Mouse (Mus musculus) adrenal gland, postnatal 14 days (tissue): ENCODE results near the gene Slc5a11. TPM values are rescaled to one million over a fixed set of nuclear protein-coding genes. Genes with fewer than 3 reads are reported as not detected.

Source experiments
- DNase-seq: peaks from one replicate; pipeline ENCODE4 v3.0.0; 2021; ENCODE audit warnings: mixed read lengths
- total RNA-seq: library from RNA; stranded (reverse); gene quantifications from 2 replicates; pipeline ENCODE4 v1.2.3, GENCODE M21; 2021

Slc5a11 gene
- total RNA-seq, 1 experiment from 2014 or later = not detected

GRCm38 (mm10) chr7:123212316-123212715 lies 2.3 kb upstream of the Slc5a11 start:
- no peak for DNase-seq

GRCm38 (mm10) chr7:123215138-123215537 lies 558 bp downstream of the Slc5a11 start:
- no peak for DNase-seq

DNA sequence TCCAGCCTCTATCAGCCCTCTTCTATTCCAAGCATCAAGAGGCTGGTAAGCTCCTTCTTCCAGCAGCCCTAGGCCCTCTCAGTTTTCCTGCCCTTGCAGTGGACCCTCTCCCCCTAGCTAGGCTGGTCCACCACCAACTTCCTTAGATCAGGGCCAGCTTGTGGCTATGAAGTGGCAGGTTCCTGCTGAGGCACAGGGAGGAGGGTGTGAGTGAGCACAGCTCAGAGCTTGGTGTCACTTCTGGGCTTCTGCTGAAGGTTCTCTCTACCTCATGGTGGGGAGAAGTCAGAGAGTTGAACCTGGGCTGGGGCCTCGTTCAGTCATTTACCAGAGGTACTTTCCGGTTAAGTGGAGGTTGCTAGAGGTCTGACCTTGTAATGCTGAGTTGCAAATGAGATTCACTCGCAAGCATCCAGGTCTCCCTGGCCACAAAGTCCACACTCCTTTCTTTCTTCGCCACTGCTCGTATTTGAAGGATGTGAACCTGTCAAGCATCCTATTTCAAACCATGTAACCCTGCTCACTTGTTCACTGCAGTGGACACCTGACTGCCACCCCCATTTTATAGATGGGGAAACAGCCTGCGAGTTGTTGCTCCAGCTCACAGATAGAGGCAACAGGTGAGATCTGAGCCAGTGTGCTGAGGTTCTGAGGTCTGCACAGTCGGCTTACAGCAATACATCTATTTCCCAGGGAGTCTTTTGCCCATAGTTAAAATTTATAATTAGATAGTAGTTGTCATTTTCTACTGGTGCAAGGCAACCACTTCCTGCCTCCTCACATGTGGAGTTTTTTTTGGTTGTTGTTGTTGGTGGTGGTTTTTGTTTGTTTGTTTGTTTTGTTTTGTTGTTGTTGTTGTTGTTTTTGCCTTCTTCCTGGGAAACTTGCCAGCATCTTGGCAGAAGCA lies 3.1 kb downstream of the Slc5a11 start:
- no peak for DNase-seq

GRCm38 (mm10) chr7:123218620-123219019 lies 4.0 kb downstream of the Slc5a11 start:
- DNase-seq = no peak

GRCm38 (mm10) chr7:123219781-123220632 lies 5.4 kb downstream of the Slc5a11 start:
- DNase-seq = no peak

DNA sequence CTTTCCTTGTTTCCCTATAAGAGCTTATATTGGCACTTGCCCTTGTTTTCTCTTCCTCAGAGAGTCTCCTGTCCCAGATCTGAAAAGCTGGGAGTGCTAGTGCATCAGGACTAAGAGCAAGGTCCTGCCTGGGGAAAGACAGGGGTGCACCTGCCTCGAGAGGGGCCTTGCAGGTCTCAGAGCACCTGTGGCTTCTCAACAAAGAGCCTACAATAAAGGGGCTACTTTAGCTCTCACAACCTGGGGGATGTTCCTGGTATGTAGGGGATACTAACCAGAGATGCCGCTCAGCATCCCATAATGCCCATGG lies 6.0 kb downstream of the Slc5a11 start:
- DNase-seq = no peak

DNA sequence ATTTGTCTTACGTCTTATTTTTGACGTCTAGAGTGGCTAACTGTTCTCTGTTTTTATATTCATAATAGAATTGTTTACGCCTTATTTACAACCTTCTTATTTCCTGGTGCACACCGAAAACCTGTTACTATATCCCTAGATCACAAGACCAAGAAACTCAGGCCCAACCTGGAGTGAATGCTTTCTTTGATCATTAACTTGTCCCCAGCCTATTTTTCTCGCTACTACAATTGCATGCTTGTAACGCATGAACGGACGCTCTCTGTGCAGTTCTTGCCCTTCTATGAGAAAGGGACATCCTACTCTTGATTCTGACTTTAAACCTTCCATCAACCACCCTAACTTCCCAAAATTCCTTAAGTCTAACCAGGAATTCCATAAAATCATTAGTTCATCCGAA lies 9.5 kb downstream of the Slc5a11 start:
- no peak for DNase-seq

DNA sequence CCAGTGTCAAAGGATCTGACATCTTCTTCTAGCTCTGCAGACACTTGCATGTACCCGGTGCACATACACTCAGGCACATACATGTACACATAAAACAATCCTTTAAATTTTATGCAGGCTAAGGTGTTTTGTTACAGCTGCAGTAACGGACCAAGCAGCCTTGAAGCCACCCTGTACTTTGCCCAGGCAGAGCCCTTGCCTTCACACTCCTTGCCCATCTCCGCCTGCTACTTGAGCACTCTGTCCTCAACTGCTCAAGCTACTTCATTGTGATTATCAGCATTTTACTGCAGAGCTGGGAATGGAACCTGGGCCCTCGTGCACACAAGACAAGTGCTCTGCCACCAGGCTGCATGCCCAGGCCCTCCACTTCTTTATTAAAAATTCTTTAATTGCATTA lies 10.6 kb downstream of the Slc5a11 start:
- DNase-seq = no peak

DNA sequence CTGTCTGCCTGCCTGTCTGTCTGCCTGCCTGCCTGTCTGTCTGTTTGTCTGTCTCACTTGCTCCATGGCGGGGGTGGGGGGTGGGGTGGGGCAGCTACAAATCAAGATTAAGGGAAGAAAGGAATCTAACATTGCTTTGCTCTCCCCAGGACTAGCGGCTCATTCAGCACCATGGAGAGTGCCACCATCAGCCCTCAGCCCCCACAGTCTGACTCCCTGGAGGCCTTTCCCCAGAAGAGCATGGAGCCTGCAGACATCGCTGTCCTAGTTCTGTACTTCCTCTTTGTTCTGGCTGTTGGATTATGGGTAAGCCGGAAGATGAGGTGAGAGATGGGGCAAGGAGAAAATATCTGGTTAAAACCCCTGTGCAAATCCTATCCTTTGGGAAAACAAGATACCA lies 20.9 kb downstream of the Slc5a11 start:
- DNase-seq = peak; percentile 71

DNA sequence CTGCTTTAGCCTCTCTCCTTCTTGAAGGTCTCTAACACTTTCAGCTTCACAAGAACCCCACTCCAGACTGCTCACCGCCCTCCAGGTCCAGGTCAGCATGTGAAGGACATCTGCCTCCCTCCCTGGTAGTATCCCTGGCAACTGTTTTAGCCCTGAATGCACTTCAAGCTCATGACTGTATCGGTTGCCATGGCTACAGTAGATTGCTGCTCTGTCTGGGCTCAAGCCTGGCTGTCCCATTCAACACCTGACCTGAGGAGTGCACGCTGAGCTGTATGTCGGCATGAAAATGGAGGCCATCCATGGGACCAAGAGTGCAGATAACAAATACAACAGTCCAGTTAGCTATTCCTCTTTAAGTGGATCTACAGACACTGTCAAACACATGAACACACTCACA lies 24.0 kb downstream of the Slc5a11 start:
- DNase-seq = no peak

DNA sequence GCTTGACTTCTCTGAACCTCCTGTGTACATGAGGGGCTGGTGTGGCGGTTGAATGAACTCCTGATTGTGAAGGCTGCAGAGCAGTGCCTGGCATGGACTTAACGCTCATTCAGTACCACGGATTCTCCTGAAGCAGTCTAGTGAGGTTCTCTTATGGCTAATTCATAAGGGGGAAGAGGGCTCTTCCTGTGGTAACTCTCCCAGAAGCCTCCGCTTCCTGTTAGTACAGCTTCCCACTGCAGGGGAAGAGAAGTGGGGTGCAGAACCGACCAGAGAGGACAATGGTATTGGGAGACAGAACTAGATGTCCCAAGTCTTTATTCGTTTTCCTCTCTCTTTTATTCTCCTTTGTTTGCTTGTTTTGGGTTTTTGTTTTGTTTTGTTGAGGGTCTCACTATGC lies 25.5 kb downstream of the Slc5a11 start:
- DNase-seq = no peak

DNA sequence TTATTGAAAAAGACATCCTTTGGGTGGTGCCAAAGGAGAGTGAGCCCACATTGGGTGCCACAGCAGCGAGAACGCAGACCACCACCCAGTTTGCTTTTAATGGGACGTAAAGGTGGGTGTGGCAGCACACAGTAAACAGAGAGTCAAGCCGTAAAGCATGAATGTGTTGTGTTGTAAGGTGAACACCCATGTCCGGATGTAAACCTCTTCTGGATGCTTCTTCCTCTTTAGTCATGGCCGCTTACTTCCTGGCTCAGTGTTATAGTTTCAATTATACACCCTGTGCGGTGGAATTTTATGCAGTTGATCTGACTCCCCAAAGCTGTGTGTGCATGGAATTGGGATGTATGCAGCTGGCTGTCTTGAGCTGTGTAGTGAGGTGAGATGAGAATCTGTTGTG lies 27.7 kb downstream of the Slc5a11 start:
- DNase-seq = no peak

- no peak for DNase-seq
Observed at GRCm38 (mm10) chr7:123244833-123245232, 30.3 kb downstream of the Slc5a11 start.

DNA sequence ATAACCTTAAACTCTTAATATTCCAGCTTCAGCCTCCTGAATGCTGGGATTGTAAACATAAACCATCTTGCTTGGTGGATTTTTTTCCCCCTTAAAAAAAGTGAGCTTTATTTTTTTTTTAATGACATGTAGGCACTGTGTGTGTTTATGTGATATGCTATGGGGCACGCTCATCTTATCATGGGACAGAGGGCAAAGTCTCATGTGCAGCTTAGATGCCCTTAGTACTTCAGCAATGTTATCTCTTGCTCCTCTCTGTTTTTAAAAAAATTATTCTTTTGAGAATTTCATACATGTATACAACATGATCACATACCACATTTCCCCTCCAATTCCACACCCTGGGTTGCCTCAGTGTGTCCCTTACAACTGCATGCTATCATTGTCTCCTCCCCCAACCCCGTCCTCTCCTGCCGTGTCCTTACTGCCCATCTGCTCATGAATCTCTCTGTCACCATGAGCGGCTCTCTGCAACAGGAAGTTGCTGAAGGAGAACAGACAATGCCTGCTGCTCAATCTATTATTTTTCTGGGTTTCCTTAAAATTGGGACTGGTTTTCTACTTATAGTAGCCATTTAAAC lies 32.0 kb downstream of the Slc5a11 start:
- no peak for DNase-seq

GRCm38 (mm10) chr7:123248166-123248565 lies 33.6 kb downstream of the Slc5a11 start:
- DNase-seq = no peak

DNA sequence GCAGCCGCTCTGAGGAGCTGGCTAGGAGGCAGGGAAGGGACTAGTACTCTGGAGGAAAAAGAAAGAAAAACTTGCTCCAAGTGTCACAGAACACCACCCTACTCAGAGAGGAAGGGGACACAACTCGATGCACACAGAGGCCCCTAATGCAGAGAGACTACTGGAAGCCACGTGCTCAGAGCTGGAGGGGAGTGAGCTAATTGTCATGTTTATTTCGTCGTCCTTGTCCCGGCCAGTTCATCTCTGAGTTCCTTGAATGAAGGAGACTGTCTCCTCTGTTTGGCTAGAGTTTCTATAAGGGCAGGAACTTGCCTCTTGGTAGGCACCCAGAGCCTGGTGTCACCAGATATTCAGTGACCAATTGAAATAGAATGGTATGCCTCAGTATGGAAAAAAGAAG lies 36.8 kb downstream of the Slc5a11 start:
- no peak for DNase-seq

- DNase-seq = no peak
Observed at GRCm38 (mm10) chr7:123253396-123253795, 38.8 kb downstream of the Slc5a11 start.

GRCm38 (mm10) chr7:123254196-123254970 lies 39.8 kb downstream of the Slc5a11 start:
- no peak for DNase-seq

GRCm38 (mm10) chr7:123258103-123258502 lies 43.5 kb downstream of the Slc5a11 start:
- DNase-seq = no peak

GRCm38 (mm10) chr7:123273056-123273455 lies 58.5 kb downstream of the Slc5a11 start:
- peak; percentile 8 for DNase-seq

DNA sequence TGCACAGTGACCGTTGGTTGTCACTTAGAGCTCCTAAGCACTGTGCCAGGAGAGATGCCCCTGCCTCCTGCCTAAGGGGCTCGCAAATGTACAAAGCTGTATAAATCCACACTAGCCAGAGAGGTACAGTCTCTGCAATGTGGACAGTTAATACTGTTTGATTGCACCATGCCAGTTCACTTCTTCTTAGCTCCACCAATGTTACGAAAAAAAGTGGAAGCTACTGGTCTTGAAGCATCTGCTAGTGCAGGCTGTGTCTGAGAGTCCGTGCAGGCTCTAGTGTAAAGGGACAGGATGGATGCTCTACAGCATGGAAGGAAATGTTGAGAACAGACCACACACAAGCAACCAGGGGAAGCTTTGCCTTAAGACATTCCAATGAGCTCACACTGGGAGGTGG lies 62.0 kb downstream of the Slc5a11 start:
- no peak for DNase-seq

DNA sequence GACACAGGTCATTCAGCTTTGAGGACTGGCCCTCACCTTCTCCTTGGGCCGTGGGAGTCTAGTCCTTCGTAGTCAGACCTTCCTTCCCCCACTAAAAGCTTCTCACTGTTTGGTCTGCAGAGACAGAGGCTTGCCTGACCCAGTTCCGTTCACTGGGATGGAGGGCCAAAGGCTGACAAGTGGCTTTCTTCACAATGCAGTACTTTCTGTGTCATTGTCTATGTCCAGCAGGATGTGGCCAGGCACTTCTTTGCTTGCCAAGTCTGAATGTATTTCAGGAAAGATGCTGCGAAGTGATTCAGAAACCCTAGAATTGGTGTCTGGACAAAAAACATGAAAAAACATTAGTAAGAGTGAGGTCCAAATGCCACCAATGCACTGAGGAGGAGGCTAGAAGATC lies 65.2 kb downstream of the Slc5a11 start:
- DNase-seq = no peak
